Mouse (Mus musculus) cerebellum, adult 11-12 months (tissue): Measurements from ENCODE around the gene Ephb6.

Experiments used
- DNase-seq: peaks from one replicate; pipeline ENCODE4 v3.0.0; 2022

The Ephb6 gene

DNA sequence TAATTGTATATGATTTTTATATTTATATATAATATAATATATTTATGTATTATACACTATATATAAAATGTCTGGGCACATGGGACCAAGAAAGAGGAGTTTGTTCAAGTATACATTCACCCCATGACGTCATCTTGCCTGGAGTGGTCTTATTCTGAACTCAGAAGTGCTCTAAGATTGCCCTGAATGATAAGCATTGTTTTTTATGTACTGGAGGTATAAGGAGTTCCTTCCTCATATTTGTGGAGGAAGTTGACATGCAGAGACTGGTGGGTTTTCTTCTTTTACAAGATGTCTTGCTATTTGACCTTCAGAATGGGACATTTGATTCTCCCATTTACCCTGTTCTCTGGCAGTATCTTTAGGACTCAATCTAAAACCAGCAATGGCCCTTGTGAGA lies 22.9 kb downstream of the Ephb6 start:
- DNase-seq = no peak

DNA sequence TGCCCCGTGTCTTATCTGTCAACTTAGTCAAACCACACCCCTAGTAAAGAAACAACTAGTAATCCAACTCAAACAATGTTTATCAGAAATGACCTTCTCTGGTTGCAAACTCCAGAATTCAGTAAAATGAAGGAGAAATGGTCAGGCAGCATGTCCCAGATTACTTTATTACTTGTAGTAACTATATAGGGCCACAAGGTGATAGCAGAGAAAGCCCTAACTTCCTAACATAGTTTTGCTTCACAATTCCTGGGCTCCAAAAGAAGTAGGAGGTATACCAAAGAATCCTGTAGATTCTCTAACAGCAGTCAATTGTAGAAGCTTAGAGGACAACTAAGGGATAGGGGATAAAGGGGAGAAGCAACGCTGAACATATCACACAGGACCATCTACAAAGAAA lies 25.5 kb downstream of the Ephb6 start:
- no peak for DNase-seq

DNA sequence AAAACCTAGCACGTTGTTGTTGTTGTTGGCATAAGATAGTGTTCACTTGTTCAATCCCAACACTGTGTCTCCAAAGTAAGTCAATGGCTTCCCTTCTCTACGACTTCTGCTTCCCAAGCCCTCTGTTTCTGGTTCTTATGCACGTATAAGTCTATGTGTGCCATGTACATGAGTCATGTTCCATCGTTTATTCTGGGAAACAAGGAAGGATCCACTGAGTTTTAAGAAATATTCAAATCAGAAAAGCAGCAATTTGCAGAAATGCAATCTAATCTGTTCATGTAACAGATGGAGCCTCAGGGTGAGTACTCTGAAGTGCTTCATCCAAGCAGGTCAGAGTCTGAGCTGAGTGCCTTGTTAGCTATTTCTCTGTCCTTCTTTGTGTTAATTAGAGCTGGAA lies 26.3 kb downstream of the Ephb6 start:
- no peak for DNase-seq

DNA sequence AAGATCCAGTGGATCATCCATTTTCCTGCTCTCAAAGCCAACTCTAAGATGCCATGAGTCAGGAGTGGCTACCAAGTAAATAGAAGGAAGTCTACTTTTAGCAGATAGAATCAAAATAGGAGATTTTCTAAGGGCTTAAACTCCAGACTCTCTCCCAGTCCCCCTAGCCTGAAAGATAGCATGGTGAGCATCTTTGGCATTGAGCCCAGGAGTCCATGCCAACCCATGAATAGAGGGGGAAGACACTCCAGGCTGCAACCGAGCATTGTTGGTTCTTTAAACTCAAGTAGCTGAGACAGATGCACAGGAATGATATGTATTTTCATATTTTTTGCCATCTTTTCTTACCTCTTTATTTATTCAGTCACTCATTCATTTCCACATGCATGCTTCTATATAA lies 29.9 kb downstream of the Ephb6 start:
- no peak for DNase-seq

DNA sequence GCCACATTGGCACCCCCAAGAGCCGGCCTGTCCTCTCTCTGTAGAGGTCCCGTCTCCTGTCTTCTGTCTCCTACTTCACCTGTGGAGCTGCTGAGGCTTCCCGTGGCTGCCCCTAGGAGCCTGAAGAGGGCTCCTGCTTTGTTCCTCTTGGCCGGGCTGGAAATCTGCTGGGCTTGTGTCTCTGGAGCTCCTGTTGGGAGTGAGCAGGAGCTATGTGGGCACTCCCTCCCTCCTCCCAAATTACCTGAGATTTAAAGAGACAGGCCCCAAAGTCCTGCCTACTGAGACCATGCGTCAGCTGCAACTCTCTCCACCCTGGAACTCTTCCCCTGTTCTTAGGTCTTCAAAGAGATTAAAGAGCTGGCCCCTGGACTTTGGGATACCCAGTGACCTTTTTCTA lies 30.9 kb downstream of the Ephb6 start, which contains the start of gene Trpv6:
Gene Trpv6 (minus strand): TSS at position 228 of the 400 bp plus-strand sequence.
- DNase-seq = no peak

DNA sequence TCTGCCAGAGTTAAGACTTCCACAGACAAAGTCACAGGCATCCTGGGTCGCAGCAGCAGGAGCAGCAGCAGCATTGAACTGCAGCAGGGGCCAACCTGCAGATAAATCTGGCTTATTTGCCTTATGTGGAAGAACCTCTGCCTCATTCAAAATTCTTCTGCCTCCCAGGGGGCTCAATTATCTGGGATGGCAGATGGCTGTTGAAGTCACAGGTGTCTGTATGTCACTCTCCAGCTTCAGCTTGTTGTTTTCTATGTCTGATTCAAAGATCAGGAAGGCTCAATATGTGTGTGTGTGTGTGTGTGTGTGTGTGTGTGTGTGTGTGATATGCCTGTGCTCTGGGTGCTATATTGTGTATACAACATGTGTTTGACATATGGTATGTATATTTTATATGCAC lies 32.1 kb downstream of the Ephb6 start:
- DNase-seq = no peak

DNA sequence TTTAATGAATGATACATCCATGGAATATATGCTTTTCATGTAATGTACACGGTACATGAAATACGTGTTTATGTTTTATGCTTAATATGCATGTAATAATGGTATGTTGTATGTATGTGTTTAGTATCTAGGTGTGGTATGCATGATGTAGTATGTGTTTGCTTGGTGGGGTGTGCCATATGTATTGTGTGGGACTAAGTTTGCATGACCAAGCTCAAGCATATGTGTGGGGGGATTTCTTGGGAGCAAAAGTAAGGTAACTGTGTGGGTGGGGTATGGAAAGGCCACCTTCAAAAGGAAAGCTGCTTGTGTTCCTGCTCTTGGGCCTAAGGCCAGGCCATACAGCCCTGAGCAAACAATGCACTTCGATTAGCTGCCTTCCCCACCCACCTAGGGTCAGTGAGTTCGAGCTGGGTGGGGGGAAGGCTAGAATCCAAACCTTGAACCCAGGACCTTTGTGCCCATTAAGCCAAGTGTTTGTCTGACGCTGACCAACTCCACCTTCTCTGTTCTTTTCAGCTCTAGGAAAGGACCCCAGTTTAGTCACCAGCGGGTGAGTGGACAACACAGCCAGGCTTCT lies 32.7 kb downstream of the Ephb6 start:
- no peak for DNase-seq

DNA sequence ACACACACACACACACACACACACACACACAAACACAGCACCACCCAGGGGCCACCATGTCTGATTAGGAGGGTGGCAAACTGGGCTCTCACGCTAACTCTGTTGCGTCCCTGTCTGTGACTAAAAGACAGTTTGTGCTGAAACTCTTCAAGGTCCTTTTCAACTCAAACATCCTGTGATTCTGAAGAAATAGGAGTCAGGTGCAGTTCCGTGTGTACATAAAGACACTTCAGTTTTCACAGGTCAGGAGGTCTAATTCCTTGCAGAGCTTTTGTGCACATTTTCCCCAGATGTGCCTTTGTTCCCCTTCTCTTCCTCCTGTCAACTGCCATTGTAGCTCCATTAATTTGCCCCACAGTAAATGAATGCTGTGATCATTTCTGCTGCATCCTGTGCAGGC lies 35.2 kb downstream of the Ephb6 start:
- no peak for DNase-seq

DNA sequence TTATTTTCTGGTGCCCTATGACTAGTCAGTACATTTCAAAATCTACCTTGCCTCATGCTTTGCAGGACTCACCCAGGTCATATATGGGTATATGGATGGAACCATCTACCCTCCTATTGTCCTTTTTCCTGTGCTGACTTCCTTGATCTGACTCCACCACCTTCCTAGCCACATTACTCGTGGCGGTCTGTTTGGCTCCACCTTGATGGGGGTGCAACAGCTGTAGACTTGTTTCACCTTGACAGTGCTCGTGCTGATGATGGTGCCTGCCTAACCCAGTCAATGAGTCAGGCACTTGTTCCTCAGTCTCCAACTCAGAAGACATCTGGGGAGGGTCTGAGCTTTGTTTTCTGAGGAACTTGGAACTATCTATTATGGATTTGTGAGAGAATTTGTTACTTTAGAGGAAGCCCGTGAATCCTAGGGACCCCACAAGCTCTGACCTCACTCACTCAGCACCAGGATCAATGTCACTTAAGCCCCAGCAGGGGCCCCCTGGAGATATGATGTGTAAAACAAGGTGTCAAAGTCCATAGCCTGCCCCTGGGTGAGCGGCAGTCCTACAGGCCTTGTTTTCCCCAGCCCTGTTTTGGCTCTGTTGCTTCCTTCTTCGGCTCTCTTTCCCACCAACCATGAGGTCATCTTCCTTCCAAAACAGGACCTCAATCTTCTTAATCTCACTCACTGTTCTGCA lies 36.0 kb downstream of the Ephb6 start:
- no peak for DNase-seq

DNA sequence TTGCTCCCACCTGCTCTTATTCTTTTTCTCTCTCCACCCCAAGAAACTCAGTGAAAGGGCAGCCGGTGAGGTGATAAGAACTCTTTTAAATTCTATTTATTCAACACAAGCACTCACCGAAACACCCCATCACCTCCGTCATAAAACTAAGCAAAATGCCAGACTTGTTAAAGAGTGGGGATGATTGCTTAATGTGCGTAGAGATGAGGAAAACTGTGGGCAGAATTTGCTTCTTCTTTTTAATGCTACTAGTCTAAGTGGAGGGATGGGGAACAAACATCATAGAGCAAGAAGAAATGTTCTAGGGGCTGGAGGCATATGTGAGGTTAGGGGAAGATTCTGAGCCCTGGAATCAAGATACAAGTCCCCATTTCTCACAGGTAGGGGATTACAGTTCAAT lies 37.5 kb downstream of the Ephb6 start:
- no peak for DNase-seq

DNA sequence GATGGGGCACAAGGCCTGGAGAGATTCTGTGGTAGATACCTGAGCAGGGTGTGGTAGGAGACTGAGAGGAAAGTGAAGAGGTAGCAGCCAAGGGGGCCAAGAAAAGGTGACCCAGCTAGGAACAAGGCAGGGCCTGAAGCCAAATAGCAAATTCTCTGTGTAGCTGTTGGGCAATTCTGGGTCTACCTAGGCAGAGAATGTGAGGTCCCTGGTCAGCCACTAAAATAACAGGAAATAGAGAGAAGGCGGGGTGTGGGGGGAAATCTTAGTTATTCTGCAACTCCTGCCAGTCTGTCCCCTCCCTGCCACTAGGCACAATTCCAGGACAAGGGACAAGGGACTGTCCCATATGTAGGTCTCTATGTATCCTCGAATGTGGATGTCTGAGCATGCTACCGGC lies 37.9 kb downstream of the Ephb6 start:
- DNase-seq = no peak

DNA sequence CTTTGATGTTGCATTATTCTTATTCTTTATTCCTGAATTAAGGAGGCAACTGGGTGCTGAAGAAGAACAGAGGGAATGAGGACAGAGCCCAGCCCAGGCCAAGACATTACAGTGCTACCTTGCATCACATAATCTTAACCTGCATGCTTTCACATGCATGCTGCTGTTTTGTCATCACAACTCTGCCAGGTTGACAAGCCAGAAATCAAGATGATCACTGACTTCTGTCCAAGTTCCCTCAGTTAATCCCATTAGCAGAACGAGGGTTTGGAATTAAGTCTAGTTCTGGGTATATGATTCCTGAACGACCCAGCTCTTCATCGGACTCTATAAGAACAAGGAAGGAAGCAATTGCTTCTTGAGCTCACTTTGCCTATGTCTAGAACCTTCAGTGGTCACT lies 40.9 kb downstream of the Ephb6 start:
- no peak for DNase-seq

DNA sequence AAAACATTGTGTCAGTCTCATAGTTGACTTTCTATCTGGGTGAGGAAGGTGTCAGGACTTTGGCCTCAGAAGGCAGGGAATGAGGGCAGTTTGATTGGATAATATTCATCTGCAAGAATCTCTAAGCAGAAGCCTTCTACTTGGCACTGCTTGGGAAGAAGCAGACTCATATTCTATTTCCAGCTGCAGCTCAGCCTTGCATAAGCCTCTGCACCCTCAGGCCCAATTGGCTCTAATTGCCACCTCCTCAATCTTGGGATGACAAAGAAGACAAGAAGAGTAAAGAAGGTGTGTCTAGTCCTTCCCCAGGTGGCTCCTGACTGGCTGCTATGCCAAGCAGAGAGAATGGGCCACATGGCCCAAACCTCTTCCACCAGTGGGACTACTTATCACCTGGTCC lies 41.4 kb downstream of the Ephb6 start:
- no peak for DNase-seq

DNA sequence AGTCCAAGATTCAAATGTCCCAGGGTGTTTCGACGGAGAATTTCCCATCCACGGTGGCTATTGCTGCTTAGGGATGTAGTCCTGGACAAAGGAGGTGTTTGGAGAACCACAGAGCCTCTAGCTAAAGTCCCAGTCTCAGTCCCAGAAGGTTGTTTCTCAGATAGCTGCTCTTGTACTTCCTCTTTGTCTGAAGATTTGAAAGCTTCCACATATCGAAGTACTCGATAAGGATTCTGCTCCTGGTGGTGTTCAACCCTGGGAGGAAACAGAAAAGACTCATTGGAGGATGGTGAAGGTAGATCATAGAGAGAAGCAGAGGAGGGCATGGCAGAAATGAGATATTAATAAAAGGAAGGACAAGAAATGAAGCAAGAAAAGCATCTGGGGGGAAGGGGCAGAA lies 47.9 kb downstream of the Ephb6 start:
- no peak for DNase-seq

DNA sequence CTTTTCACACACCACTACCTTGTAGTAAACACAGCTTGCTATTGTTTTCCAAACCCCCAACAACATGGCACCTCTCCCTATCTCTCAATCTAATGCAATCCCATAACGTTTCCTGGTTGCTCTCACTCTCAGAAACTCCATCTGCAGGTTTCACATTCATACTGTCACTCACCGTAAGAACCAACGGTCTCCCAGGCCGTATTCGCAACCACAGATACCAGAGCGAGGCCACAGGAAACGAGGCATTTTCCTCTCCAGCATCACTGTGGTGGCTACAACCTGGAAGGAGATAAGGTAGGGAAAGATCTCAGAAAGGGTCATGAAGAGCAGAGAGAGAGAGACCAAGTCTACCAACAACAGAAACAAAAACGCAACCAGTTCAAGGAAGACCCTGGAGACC lies 49.4 kb downstream of the Ephb6 start:
- no peak for DNase-seq

DNA sequence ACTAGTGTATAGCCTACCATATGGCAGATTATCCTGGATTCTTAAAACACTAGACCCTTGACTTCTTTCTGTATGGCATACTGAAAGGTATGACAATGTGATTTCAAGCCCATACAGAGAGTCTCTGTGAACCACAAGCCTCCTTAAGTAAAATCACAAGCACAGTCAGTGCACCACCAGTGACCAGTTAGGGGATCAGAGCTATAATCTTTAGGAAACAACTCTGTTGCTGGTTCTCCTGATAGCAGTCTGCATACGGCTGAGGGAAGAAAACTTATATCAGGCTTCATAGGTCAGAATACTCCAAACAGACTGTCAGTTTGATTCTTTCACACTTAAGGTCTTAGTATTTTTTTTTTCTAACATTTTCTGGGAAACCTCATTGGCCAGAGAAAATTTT lies 53.2 kb downstream of the Ephb6 start:
- no peak for DNase-seq

DNA sequence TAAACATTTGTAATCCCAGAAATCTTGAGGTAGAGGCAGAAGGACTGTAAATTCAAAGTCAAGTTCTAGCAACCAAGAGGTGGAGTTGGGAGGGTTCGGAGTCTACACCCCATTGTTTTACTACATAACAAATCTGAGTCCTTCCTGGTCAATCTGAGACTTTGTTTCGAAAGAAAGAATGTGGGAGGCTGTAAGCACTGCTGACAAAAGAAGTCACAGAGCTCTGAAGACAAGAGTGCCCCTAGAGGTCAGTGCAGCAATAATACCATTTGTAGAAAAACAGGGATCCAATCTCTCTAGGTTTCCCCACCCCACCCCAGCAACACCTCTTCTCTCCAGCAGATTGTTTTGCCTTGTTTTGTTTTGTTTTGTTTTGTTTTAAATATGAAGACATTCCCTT lies 57.0 kb downstream of the Ephb6 start:
- no peak for DNase-seq
